Mouse (Mus musculus) thymus, adult 2 months (tissue): Measurements from ENCODE around the gene Rfc1.

Source experiments
- CTCF ChIP-seq: fragments of 200-500 bp; IDR thresholded peaks from 2 replicates; pipeline ENCODE4 v1.5.1; 2012; ENCODE audit warnings: mild to moderate bottlenecking, control low read depth, low read length, moderate library complexity, borderline replicate concordance; ENCODE audit not compliant: control insufficient read depth, poor library complexity, insufficient read depth; ENCODE audit errors: extremely low read depth
- POLR2A ChIP-seq: fragments of 200-500 bp; IDR thresholded peaks from 2 replicates; pipeline ENCODE4 v1.6.1; 2012; ENCODE audit warnings: mild to moderate bottlenecking, low read length, control low read depth, moderate library complexity; ENCODE audit not compliant: control insufficient read depth, poor library complexity, insufficient read depth; ENCODE audit errors: extremely low read depth

DNA sequence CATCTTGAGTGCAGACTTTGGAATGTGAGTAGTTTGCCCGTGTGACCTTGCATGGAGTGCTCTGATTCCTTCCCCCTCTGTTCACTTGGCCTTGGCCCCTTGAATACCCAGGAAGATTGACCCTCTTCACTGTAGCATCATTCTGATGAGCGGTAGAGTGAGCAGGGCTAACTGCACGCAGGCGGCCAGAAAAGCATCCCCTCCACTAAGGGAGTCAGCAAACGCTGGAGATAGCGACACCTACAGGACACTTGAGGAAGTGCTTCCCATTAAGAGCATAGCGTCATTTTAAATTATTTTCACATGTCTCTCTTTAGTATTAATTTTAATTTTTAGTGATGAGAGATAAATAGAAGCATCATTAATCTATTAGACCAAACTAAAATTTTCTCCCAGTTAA lies 122.1 kb downstream of the Rfc1 start:
- TF ChIP-seq CTCF (peak; percentile 75; the same call in 1 of the 2 replicates), POLR2A (no peak)
